Mouse (Mus musculus): ENCODE results near the gene Tac2. TPM values are rescaled to one million over a fixed set of nuclear protein-coding genes. Genes with fewer than 3 reads are reported as not detected.
"Not testable (repeated sequence)": the region's sequence is repeated elsewhere in the genome, so short reads cannot be mapped to it uniquely, and the experiment has no call there.

Tac2 gene
- polyA plus RNA-seq, 1 experiment from 2014 or later: not detected

- H3K4me3 ChIP-seq: peak overlapping the region; percentile 37
- 57% methylated on average over 24 of the region's 24 CpGs for WGBS
- H3K9me3 ChIP-seq: no peaks in the 10 kb centered on the region
These were observed 26.0 kb downstream of the Tac2 start for GRCm38 (mm10) chr10:127750136-127750777.

DNA sequence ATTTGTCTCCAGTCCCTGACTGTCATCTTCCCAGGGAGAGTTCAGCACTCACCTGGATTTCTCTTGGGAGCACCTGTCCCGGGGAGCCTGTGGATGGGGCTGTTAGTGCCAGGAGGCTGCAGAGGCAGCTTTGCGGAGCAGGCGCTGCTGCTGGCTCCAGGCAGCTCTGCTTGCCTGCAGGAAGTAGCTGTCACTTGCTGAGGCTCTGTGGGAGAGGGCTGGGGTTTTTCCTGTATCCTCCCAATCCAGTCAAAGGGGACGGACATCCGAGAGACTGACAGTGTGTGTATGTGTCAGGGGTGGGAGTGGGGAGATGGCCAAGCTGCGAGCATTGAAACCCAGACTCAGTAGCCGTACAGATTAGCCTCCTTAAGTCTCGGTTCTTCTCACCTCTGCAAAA is 27.3 kb downstream of the Tac2 start, which contains the start of gene Gpr182:
Gene Gpr182 (minus strand): TSS at position 185 of the 400 bp plus-strand sequence.
- peaks cover 30% of the 10 kb centered on the region for H3K36me3 ChIP-seq (replicated peaks)
- WGBS: 64% methylated on average over 8 of the region's 8 CpGs

More at GRCm38 (mm10) chr10:127750136-127750777, 26.0 kb downstream of the Tac2 start:
- no peak overlapping the region for H3K27ac ChIP-seq
- peaks cover 42% of the 10 kb centered on the region for H3K36me3 ChIP-seq (replicated peaks)
- H3K4me1 ChIP-seq: peaks cover 20% of the 10 kb centered on the region
- DNase-seq (ENCODE audit: extremely low spot score, low spot score): no peak
- no peaks in the 10 kb centered on the region; the same call in 1 of the 2 replicates for H3K27me3 ChIP-seq (ENCODE audit: poor library complexity, severe bottlenecking)

DNA sequence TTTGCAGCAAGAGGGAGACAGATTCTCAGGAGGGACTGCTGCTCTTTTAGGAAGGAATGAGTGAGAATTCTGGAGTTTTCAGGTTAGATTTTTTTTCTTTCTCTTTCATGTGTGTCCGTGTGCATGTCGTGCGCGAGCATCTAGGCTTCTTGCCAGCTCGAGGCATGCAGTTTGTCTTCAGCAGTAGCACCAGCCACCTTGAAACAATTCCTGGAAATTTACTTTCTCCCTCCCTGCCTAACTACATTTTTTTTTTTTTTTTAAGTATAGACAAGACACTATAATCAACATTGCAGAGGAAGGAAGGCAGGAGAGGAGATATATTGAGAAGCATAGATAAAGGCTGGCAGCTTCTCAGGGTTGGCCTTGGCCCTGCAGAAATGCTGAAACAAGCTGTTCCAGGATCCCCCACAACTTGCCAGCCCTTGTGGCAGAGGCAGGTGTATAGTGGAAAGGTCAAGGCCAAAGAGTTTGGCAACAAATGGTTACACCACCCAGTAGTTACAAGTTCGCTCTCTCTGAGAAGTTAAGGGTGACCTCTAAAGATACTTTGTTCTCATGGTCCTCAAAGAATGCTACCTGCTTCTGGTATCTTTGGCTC is 30.4 kb downstream of the Tac2 start:
- no peak for DNase-seq (ENCODE audit: extremely low spot score, low spot score)

More for the DNA sequence above, 27.3 kb downstream of the Tac2 start, which contains the start of gene Gpr182:
- Histone ChIP-seq H3K4me1 (peaks cover 27% of the 10 kb centered on the region), H3K27me3 (ENCODE audit: poor library complexity, severe bottlenecking) (no peaks in the 10 kb centered on the region; the same call in 1 of the 2 replicates), H3K4me3 (no peak within 1 kb of the TSS), H3K9me3 (no peaks in the 10 kb centered on the region), H3K27ac (no peak within 1 kb of the TSS)
- DNase-seq (ENCODE audit: extremely low spot score, low spot score): no peak

DNA sequence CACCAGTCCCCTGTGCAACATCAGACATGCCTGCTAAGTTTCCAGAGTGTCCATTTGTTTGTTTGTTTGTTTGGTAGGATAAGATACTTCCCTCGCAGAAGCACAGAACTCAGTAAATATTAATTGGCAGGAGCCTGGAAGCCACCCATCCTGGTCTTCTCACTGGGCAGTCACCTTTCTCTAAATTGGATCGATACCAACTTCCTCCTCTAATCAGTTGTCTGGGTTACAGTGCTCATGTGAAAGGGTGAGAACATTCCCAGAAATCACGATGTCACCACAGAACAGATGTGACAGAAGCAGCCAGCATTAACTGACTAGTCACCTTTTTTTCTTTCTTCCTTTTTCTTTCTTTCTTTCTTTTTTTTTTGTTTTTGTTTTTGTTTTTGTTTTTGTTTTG is 31.0 kb downstream of the Tac2 start:
- 92% methylated on average over 3 of the region's 3 CpGs for WGBS
- no peaks in the 10 kb centered on the region for H3K27me3 ChIP-seq (ENCODE audit: poor library complexity, severe bottlenecking)

More for the DNA sequence above, 30.4 kb downstream of the Tac2 start:
- Histone ChIP-seq H3K4me1 (peaks cover 14% of the 10 kb centered on the region), H3K36me3 (replicated peaks) (0 out of 2 replicates have a peak, but pooled peaks cover 5% of the 10 kb centered on the region), H3K27me3 (ENCODE audit: poor library complexity, severe bottlenecking) (no peaks in the 10 kb centered on the region; the same call in 1 of the 2 replicates), H3K27ac (no peak overlapping the region), H3K9me3 (no peaks in the 10 kb centered on the region), H3K4me3 (no peak overlapping the region)
- 87% methylated on average over 6 of the region's 6 CpGs for WGBS

GRCm38 (mm10) chr10:127755770-127756468 is 31.6 kb downstream of the Tac2 start:
- no peaks in the 10 kb centered on the region for H3K36me3 ChIP-seq (replicated peaks)
- 56% methylated on average over 18 of the region's 18 CpGs for WGBS
- DNase-seq (ENCODE audit: extremely low spot score, low spot score): no peak
- H3K4me1 ChIP-seq: 0 out of 2 replicates have a peak, but pooled peaks cover 6% of the 10 kb centered on the region
- no peaks in the 10 kb centered on the region for H3K27me3 ChIP-seq (ENCODE audit: poor library complexity, severe bottlenecking)
- H3K4me3 ChIP-seq: peak overlapping the region; percentile 19; the same call in 1 of the 2 replicates
- H3K9me3 ChIP-seq: no peaks in the 10 kb centered on the region
- no peak overlapping the region for H3K27ac ChIP-seq

More for the DNA sequence above, 31.0 kb downstream of the Tac2 start:
- Histone ChIP-seq H3K36me3 (replicated peaks) (0 out of 2 replicates have a peak, but pooled peaks cover 4% of the 10 kb centered on the region), H3K9me3 (no peaks in the 10 kb centered on the region), H3K4me3 (no peak overlapping the region), H3K4me1 (peaks cover 8% of the 10 kb centered on the region; the same call in 1 of the 2 replicates), H3K27ac (no peak overlapping the region)
- DNase-seq (ENCODE audit: extremely low spot score, low spot score): no peak

DNA sequence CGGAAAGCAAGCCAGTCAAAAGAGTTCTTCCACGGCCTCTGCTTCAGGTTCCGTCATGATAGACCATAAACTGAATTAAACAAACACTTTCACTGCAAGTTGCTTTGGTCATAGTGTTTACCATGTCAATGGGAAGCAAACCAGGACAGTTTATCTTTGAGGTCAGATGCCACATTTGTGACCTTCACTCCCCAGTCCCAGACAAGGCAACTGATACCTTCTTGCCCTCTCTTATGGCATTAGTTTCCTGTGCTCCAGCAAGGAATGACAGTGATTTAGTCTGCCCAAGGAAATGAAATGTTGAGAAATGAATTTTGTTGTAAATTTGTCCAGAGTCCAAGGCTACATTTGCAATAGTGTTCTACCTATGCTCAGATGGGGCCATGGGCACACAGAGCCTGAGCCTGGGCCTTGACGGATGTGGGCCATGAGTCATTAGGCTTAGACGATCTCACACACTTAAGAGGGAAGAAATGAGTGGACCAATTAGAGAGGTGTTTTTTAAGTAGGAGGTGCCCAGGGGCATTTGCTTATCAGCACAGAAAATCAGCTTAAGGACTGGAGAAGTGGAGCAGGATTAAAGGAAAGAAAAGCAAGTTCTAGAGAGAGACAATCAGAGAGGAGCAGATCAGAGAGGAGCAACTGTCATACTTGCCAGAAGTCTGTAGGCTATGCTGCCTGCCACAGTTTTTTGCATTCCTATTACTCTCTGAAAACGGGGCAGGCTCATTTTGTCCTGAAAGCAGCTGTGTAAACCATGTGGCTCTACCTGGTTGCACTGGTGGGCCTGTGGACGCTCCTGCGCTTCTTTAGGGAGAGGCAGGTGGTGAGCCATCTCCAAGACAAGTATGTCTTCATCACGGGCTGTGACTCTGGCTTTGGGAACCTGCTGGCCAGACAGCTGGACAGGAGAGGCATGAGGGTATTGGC is 35.2 kb downstream of the Tac2 start, which contains the start of the genes Rdh1 and Rdh16f1:
Gene Rdh1 (plus strand): TSS at position 541 of the 930 bp plus-strand sequence.
Gene Rdh16f1 (plus strand): TSS at position 607 of the 930 bp plus-strand sequence.
- Histone ChIP-seq H3K4me1 (0 out of 2 replicates have a peak, but pooled peaks cover 6% of the 10 kb centered on the region), H3K9me3 (no peaks in the 10 kb centered on the region), H3K4me3 (no peak within 1 kb of the TSS), H3K27ac (no peak within 1 kb of the TSS), H3K36me3 (replicated peaks) (no peaks in the 10 kb centered on the region), H3K27me3 (ENCODE audit: poor library complexity, severe bottlenecking) (no peaks in the 10 kb centered on the region)
- 78% methylated on average over 9 of the region's 9 CpGs for WGBS
- DNase-seq (ENCODE audit: extremely low spot score, low spot score): no peak

DNA sequence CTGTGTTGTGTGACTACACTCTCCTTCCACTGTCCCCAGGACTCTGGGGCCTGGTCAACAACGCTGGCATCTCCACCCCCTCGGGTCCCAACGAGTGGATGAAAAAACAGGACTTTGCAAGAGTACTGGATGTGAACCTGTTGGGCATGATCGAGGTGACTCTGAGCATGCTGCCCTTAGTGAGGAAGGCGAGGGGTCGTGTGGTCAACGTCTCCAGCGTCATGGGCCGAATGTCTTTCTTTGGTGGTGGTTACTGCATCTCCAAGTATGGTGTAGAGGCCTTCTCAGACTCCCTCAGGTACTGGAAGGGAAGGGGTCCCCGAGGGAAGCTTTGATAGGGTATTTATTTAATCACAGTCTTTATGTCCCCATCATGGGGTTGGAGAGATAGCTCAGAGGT is 38.6 kb downstream of the Tac2 start:
- H3K27me3 ChIP-seq (ENCODE audit: poor library complexity, severe bottlenecking); H3K36me3 ChIP-seq (replicated peaks); DNase-seq (ENCODE audit: extremely low spot score, low spot score); H3K27ac ChIP-seq; H3K9me3 ChIP-seq; H3K4me1 ChIP-seq; H3K4me3 ChIP-seq: not testable (repeated sequence)
- 90% methylated on average over 10 of the region's 10 CpGs for WGBS

DNA sequence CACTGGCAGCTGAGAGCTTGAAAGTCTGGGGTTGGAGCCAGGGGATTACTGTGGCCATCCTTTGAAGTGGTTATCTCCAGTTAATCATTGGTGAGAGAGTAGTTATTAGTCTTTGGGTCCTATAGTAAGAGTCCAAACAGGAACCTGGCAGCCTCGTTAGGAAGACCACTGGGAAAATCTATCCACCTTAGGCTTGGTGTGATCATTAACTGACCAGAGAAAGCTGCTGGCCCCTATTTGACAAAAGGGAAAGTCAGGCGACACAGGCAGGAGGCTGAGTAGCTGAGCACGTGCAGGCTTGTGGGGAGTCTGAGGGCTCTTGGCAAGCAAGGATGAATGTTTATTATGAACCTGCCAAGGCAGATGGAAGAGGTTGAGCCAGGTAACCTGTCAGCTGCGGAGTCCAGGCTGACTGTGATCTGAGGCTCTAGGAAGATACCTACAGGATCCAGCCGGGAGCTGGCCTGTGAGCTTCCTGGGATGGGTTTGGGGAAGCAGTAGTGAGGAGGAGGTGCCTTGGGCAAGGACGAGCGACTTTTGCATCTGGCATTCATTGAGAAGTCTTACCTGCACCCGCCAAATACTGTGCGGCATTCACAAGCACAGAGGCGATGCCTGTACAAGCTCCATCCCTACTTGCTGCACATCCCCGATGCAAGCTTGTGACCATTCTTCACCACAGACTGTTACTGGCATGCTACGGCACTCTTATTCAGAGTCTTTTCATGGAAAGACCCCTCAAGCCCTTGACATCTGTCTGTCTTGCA is 39.8 kb downstream of the Tac2 start:
- H3K4me1 ChIP-seq: no peaks in the 10 kb centered on the region
- no peaks in the 10 kb centered on the region for H3K36me3 ChIP-seq (replicated peaks)
- H3K9me3 ChIP-seq: no peaks in the 10 kb centered on the region
- WGBS: 73% methylated on average over 12 of the region's 12 CpGs
- H3K27me3 ChIP-seq (ENCODE audit: poor library complexity, severe bottlenecking): no peaks in the 10 kb centered on the region
- no peak for DNase-seq (ENCODE audit: extremely low spot score, low spot score)
- H3K27ac ChIP-seq: no peak overlapping the region
- H3K4me3 ChIP-seq: no peak overlapping the region

- WGBS: 96% methylated on average over 1 of the region's 1 CpGs
- H3K27me3 ChIP-seq (ENCODE audit: poor library complexity, severe bottlenecking): no peaks in the 10 kb centered on the region
These were observed 42.3 kb downstream of the Tac2 start for GRCm38 (mm10) chr10:127766564-127766963.

DNA sequence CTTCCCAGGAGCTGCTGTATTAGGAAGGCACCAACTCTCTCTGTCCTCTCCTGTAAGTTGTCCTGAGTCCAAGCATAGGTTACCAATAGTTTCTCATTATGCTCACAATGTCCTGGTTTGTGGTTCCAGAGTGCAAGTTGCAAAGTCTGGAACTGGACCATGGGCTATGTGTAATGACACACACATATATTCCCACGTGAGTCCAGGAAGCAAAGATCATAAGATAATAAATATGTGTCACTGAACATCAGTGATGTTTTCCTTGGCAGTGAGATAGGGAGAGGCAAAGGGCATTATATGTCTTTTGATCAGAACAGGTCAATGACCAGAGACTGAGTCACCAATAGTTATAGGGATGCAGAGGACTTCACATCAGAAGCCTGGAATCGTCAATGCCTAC is 51.7 kb downstream of the Tac2 start, which contains the start of gene Rdh9:
Gene Rdh9 (plus strand): TSS at position 376 of the 400 bp plus-strand sequence.
- no peak within 1 kb of the TSS for H3K4me3 ChIP-seq
- no peaks in the 10 kb centered on the region for H3K4me1 ChIP-seq
- 89% methylated on average over 2 of the region's 2 CpGs for WGBS
- DNase-seq (ENCODE audit: extremely low spot score, low spot score): no peak
- H3K36me3 ChIP-seq (replicated peaks): no peaks in the 10 kb centered on the region
- H3K27ac ChIP-seq: no peak within 1 kb of the TSS
- H3K27me3 ChIP-seq (ENCODE audit: poor library complexity, severe bottlenecking): no peaks in the 10 kb centered on the region
- no peaks in the 10 kb centered on the region for H3K9me3 ChIP-seq

More at GRCm38 (mm10) chr10:127766564-127766963, 42.3 kb downstream of the Tac2 start:
- Histone ChIP-seq H3K36me3 (replicated peaks) (no peaks in the 10 kb centered on the region), H3K27ac (no peak overlapping the region), H3K4me1 (no peaks in the 10 kb centered on the region), H3K4me3 (no peak overlapping the region), H3K9me3 (no peaks in the 10 kb centered on the region)
- no peak for DNase-seq (ENCODE audit: extremely low spot score, low spot score)

All from forebrain, embryonic 10.5 days (tissue).